Mouse (Mus musculus): ENCODE data around the gene Fyn. TPM values are rescaled to one million over a fixed set of nuclear protein-coding genes. Genes with fewer than 3 reads are reported as not detected.
A peak's percentile ranks its signal among the peaks of the same experiment; 100 is the strongest.

Gene Fyn
- total RNA-seq, 2 experiments from 2014 or later: 128 to 136 TPM

DNA sequence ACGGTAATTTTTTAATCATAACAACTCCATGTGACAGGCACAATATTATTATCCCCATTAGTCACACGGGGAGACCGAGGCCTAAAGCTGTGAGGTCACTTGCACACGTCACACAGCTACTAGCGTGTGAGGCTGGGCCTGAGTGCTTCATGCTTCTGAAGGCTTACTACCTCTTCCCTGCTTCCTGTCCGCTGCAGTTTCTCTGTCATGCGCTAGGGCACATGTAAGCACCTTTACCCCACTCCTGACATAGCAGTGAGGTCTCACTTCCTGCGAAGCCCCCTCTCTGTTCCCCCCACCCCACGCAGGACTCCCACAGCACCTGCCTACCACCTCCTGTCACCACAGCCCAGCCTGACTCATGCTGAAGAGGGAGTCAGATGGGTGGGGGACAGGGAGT is 8.0 kb downstream of the Fyn start:
- no peak for DNase-seq (ENCODE audit: low spot score in 2 of 2)
- intact Hi-C loops (cut with DNase I): no loop called here

DNA sequence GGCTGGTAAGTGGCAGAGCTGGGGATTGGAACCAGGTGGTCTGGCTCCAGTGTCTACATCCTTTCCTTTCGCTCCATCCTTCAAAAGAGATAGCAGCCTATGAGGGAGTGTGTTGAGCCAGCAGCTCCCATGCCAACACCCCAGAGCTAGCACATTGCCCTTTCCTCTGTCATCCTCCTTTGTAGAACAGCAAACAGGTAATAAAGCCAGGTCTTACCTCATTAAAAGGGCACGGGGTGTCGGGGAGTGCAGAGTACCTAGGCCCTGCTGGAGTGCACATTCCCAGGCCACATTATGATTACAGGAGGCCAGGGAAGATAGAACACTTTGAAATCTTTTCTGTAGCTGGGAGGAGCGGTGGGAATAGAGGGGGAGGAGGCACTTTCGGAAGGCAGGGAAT is 8.6 kb downstream of the Fyn start:
- no peak for DNase-seq (ENCODE audit: low spot score in 2 of 2)
- intact Hi-C loops (cut with DNase I): no loop called here

GRCm38 (mm10) chr10:39378025-39378603 is 9.5 kb downstream of the Fyn start:
- peak in 1 of 2 experiments; percentile 22 for DNase-seq (ENCODE audit: low spot score in 2 of 2)
- intact Hi-C loops (cut with DNase I): no loop called here

- intact Hi-C loops (cut with DNase I): no loop called here
- DNase-seq (ENCODE audit: low spot score in 2 of 2): no peak
Observed at GRCm38 (mm10) chr10:39379287-39379686, 10.6 kb downstream of the Fyn start.

GRCm38 (mm10) chr10:39379721-39380370 is 11.2 kb downstream of the Fyn start:
- DNase-seq (ENCODE audit: low spot score in 2 of 2): no peak
- intact Hi-C loops (cut with DNase I): no loop called here

DNA sequence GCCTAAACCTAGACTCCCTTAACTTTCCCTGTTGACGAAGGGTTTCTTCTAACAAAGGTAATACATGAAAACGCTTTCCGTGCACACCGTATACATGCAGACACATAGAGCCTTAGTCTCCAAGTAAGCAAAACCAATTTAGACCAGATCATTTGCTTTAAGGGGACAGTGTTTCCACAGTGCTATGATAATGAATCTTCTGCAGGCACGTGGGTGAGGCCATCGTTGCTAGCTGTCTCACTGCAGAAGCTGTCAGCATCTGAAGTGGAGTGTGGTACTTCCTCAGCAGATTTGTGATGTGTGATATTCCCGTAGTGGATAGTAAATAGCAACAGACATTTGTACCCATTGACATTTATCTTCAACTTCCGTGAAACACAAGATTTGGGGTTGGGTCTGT is 16.6 kb downstream of the Fyn start:
- intact Hi-C loops (cut with DNase I): no loop called here
- DNase-seq (ENCODE audit: low spot score in 2 of 2): peak in 1 of 2 experiments; percentile 52

DNA sequence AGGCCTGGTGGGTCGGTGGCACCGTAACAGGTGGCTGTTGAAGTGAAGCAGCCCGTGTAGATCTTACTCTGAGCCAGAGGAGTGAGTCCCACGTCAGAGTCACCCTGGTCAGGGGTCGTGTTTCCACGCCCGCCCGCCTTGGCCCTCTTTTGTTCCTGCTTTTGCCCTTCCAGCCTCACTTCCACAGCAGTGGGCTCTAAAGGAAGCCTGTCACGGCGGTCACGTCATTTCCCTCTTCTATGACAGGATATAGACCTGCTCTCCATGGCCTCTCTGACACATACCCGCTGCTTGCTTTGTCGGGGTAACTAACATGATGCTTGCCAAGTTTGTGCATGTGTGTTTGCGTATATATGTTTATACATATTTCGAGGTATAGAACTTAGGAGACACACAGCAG is 17.5 kb downstream of the Fyn start:
- intact Hi-C loops (cut with DNase I): no loop called here
- no peak for DNase-seq (ENCODE audit: low spot score in 2 of 2)

GRCm38 (mm10) chr10:39387024-39387423 is 18.4 kb downstream of the Fyn start:
- peak in 1 of 2 experiments; percentile 33 for DNase-seq (ENCODE audit: low spot score in 2 of 2)
- intact Hi-C loops (cut with DNase I): no loop called here

GRCm38 (mm10) chr10:39387556-39387955 is 18.9 kb downstream of the Fyn start:
- peak in 1 of 2 experiments; percentile 68 for DNase-seq (ENCODE audit: low spot score in 2 of 2)
- intact Hi-C loops (cut with DNase I): no loop called here

DNA sequence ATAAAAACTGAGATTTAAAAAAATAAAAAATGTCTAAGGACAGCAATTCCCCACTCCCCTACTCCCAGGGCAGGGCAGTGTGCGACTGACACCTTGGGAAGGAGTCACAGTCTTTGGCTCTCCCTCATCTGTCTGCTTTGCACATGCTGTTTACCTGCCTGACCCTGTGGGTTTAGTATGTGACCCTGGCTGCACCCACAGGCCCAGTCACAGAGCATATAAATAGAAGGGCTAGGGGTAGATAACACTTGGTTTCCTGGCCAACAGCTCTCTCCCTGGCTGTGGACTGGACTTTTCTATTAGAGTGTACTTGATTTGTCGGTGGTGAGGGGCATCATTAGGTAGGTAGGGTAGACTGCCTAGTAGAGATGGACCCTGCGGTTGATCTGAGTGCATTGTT is 19.5 kb downstream of the Fyn start:
- no peak for DNase-seq (ENCODE audit: low spot score in 2 of 2)
- intact Hi-C loops (cut with DNase I): no loop called here

DNA sequence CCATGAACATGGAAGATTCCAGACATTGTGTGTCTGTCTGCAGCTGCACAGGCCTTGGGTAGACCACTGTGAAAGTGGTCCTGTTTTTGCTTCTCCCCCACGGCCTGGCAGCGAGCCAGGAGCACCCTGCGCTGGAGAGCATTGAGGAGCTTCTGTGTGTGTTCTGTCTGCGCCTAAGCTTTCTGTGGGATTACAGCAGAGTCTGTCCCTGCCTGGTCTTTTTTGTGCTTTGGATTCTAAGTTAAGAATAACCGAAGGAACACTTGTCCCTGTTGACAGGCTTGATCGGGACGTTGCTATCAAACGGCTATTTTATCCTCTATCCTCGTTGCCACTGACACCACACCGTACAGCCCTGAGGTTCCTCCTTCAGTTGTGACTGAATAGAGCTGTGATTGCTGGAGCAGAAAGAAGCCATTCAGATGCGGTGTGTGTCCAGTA is 20.8 kb downstream of the Fyn start:
- peak in 1 of 2 experiments; percentile 38 for DNase-seq (ENCODE audit: low spot score in 2 of 2)
- intact Hi-C loops (cut with DNase I): no loop called here

- intact Hi-C loops (cut with DNase I): no loop called here
- DNase-seq (ENCODE audit: low spot score in 2 of 2): no peak
Observed at GRCm38 (mm10) chr10:39390541-39390940, 21.9 kb downstream of the Fyn start.

GRCm38 (mm10) chr10:39392900-39393483 is 24.3 kb downstream of the Fyn start:
- no peak for DNase-seq (ENCODE audit: low spot score in 2 of 2)
- intact Hi-C loops (cut with DNase I): no loop called here

- intact Hi-C loops (cut with DNase I): no loop called here
- peak in 1 of 2 experiments; percentile 84 for DNase-seq (ENCODE audit: low spot score in 2 of 2)
Observed at GRCm38 (mm10) chr10:39395544-39395943, 26.9 kb downstream of the Fyn start.

GRCm38 (mm10) chr10:39398924-39399323 is 30.3 kb downstream of the Fyn start:
- intact Hi-C loops (cut with DNase I): no loop called here
- DNase-seq (ENCODE audit: low spot score in 2 of 2): no peak

DNA sequence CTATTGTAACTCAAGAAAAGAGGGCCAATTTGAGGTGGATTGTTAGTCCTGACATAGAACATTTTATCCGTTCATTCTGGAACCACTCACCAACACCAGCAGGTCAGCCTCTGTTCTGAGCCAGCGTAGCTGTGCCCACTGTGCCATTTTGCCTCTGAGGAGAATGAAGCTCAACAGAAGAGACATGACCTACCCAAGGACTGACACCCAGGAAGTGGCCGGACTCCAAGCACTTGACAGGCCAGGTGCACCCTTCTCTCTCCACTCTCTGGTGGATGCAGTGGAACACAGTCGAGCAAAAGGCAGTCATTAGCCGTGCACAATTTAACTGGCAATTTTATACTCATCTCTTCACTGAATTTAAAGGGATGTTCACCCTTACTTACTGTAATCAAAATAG is 31.5 kb downstream of the Fyn start:
- intact Hi-C loops (cut with DNase I): no loop called here
- DNase-seq (ENCODE audit: low spot score in 2 of 2): no peak

- intact Hi-C loops (cut with DNase I): no loop called here
- no peak for DNase-seq (ENCODE audit: low spot score in 2 of 2)
Observed at GRCm38 (mm10) chr10:39402487-39402886, 33.8 kb downstream of the Fyn start.

GRCm38 (mm10) chr10:39403706-39404105 is 35.1 kb downstream of the Fyn start:
- intact Hi-C loops (cut with DNase I): no loop called here
- no peak for DNase-seq (ENCODE audit: low spot score in 2 of 2)

DNA sequence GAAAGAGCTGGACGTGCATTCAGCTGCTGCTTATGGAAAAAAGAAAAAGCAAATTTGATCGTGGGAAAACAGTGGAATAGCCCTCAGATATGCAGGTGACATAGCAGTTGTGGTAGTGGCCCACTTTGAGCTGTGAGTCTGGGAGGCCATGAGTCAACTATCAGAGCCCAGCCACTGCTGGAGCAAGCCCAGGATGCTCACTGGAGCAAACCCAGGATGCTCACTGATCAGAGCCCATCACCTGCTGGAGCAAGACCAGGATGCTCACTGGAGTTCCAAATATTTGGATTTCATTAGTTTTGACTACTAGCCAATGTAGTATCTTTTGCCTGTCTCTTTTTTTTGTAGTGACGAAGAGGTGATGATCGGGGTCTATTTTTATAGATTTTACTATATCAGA is 35.5 kb downstream of the Fyn start:
- intact Hi-C loops (cut with DNase I): no loop called here
- no peak for DNase-seq (ENCODE audit: low spot score in 2 of 2)

DNA sequence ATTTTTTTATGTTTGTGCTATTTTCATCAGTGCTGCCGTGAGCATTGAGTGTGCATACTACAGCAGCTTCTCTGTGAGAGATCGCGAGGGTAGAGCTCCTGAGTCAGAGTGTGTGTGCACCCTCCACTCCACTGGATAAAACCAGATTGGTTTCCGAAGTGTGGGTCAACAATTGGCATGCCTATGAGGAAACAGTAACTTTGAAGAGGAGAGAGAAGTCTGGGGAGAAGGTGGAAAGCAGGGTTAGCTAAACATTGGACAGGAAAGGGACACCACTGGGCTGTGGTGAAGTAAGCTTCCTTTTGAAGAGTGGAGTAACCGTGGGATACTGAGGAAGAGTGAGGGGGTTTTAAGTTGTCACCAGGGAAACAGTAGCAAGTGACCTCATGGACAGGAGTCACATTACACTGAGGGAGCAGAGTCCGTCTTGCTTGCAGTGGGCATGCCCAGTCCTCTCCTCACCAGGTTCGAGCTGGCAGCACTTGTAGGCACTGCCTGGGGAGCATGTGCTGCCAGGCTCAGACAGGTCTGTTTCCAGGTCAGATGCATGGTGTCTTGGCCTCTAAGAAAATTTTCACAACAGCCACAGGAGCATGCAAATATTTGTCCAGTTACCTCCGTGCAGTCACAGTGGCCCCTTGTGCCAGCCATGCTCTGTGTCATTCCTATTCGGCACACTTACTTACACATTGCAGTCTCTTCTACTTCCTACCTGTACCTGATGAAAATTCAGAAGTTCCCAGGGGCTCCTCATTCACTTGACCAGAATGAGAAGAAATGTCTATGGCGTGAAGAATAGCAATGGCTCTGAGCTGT is 37.5 kb downstream of the Fyn start:
- DNase-seq (ENCODE audit: low spot score in 2 of 2): no peak
- intact Hi-C loops (cut with DNase I): no loop called here

Data from left cerebral cortex, postnatal 25 days (tissue).